Mouse (Mus musculus) kidney, postnatal 0 days (tissue): Measurements from ENCODE around the gene Agfg2. TPM values are rescaled to one million over a fixed set of nuclear protein-coding genes. Genes with fewer than 3 reads are reported as not detected.
"Not testable (repeated sequence)": the region's sequence is repeated elsewhere in the genome, so short reads cannot be mapped to it uniquely, and the experiment has no call there.

Source experiments
- ATAC-seq: fragments of 200-750 bp; cut with Nextera tagmentation; replicated peaks from 2 replicates; pipeline ENCODE4 v1.8.0; 2017; ENCODE audit warnings: low read depth, moderate number of reproducible peaks, moderate TSS enrichment, moderate library complexity; ENCODE audit not compliant: low FRiP score
- DNase-seq: peaks from one replicate; pipeline ENCODE4 v3.0.0-alpha.2; 2016; ENCODE audit warnings: low spot score
- H3K27ac ChIP-seq: fragments of 300-500 bp; sonication (generic); 2 replicates; pipeline ENCODE4 v1.5.1; 2014; ENCODE audit warnings: mild to moderate bottlenecking
- H3K27me3 ChIP-seq: fragments of 300-500 bp; sonication (generic); 2 replicates; pipeline ENCODE4 v1.6.1; 2014; ENCODE audit warnings: low read length, mixed read lengths; ENCODE audit not compliant: insufficient read depth
- H3K36me3 ChIP-seq: fragments of 300-500 bp; sonication (generic); 2 replicates; pipeline ENCODE4 v1.6.1; 2014; ENCODE audit warnings: low read length, mixed read lengths; ENCODE audit not compliant: insufficient read depth
- H3K4me1 ChIP-seq: fragments of 300-500 bp; sonication (generic); replicated peaks from 2 replicates; pipeline ENCODE4 v1.6.1; 2014; ENCODE audit warnings: antibody characterized with exemption, low read length, mixed read lengths; ENCODE audit not compliant: insufficient read depth
- H3K4me2 ChIP-seq: fragments of 300-500 bp; sonication (generic); 2 replicates; pipeline ENCODE4 v1.6.1; 2014; ENCODE audit warnings: mild to moderate bottlenecking, low read length, moderate library complexity, mixed read lengths
- H3K4me3 ChIP-seq: fragments of 300-500 bp; sonication (generic); replicated peaks from 2 replicates; pipeline ENCODE4 v1.5.1; 2014; ENCODE audit warnings: low read depth, low read length
- H3K9ac ChIP-seq: fragments of 300-500 bp; sonication (generic); 2 replicates; pipeline ENCODE4 v1.6.1; 2014; ENCODE audit warnings: low read depth, low read length
- H3K9me3 ChIP-seq: fragments of 300-500 bp; sonication (generic); replicated peaks from 2 replicates; pipeline ENCODE4 v1.6.1; 2016; ENCODE audit warnings: low read length, inconsistent platforms, mixed read lengths
- CTCF ChIP-seq: IDR thresholded peaks from 2 replicates; pipeline ENCODE4 v1.5.1; 2016; ENCODE audit warnings: antibody characterized with exemption, low read depth, mild to moderate bottlenecking, moderate library complexity
- WGBS: fragments of 180-500 bp; shearing (Covaris S2); extraction: QIAGEN DNeasy Blood & Tissue Kit; methylation state at CpG from one replicate; pipeline ENCODE4 v1.1.7; 2014; 5-methylcytosine and 5-hydroxymethylcytosine counted together
- polyA plus RNA-seq: library from polyadenylated mRNA; unstranded; fragments of >200 nt; fragmentation: Nextera tagmentation; extraction: Ambion mirVana; gene quantifications from 2 replicates; pipeline ENCODE4 v1.2.1, GENCODE M21; 2015

Gene Agfg2
- polyA plus RNA-seq, 1 experiment from 2014 or later: 20.8 TPM

DNA sequence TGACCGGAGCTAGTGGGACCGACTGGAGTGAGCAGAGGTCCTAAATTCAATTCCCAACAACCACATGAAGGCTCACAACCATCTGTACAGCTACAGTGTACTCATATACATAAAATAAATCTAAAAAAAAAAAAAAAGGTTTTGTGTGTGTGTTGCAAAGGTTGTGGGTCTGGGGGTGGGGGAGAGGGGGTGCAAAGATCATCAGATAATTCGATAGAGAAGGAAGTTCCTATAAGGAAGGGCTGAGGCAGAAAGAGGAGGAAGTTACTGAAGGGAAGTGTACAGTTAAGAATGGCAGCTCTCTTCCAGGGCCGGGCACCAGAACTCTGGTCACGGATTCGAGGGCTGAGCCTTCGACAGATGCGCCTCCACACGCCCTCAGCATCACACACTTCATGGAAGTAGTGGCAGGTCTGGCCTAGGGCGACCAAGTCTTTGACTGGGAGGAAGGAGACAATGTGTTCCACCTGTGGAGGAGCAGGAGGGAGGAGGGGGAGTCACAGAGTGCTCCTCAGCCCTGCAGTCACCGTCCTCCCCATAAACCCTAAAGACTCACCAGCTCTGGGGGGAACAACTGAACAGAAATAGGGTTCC, 60.5 kb downstream of the Agfg2 start:
- H3K36me3 ChIP-seq: no peaks in the 10 kb centered on the region
- no peak overlapping the region for H3K4me3 ChIP-seq
- TF ChIP-seq CTCF: no peak
- H3K9me3 ChIP-seq: no peaks in the 10 kb centered on the region
- WGBS: 81% methylated on average over 11 of the region's 11 CpGs
- no peak overlapping the region for H3K9ac ChIP-seq
- DNase-seq (no peak), ATAC-seq (no peak)
- no peaks in the 10 kb centered on the region for H3K4me1 ChIP-seq
- H3K4me2 ChIP-seq: no peak overlapping the region
- no peak overlapping the region for H3K27ac ChIP-seq
- H3K27me3 ChIP-seq: no peaks in the 10 kb centered on the region

DNA sequence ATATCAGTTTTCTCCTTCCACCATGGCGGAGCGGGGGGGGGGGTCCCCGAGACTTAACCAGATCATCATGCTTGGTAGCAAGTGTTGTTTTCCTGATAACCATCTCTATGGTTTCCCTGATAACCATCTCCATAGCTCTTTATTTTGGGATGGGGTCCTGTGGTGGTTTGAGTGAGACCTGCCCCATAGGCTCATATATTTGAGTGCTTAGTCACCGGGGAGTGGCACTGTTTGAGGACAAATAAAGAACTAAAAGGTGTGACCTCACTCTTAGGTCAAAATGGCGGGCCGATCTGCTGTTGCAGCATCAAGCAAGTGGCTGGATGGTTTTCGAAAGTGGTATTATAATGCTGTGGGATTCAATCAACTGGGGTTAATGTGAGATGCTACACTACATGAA, 69.2 kb downstream of the Agfg2 start:
- H3K4me2 ChIP-seq: no peak overlapping the region
- H3K9me3 ChIP-seq: no peaks in the 10 kb centered on the region
- no peaks in the 10 kb centered on the region for H3K36me3 ChIP-seq
- DNase-seq: no peak
- no peak for TF ChIP-seq CTCF
- no peak overlapping the region for H3K9ac ChIP-seq
- WGBS: 87% methylated on average over 7 of the region's 7 CpGs
- ATAC-seq: no peak
- no peak overlapping the region for H3K27ac ChIP-seq
- no peak overlapping the region for H3K4me3 ChIP-seq
- peaks cover 12% of the 10 kb centered on the region for H3K4me1 ChIP-seq
- no peaks in the 10 kb centered on the region for H3K27me3 ChIP-seq

- ATAC-seq, DNase-seq, H3K9ac ChIP-seq, H3K27me3 ChIP-seq, H3K27ac ChIP-seq, H3K4me3 ChIP-seq, H3K36me3 ChIP-seq, H3K9me3 ChIP-seq, H3K4me2 ChIP-seq: not testable (repeated sequence)
- TF ChIP-seq CTCF: 0 out of 2 replicates have a peak, but pooled peaks have one; percentile 28
- 93% methylated on average over 2 of the region's 2 CpGs for WGBS
- peaks cover 15% of the 10 kb centered on the region for H3K4me1 ChIP-seq
Measured at GRCm38 (mm10) chr5:137614921-137615320, 69.6 kb downstream of the Agfg2 start.

DNA sequence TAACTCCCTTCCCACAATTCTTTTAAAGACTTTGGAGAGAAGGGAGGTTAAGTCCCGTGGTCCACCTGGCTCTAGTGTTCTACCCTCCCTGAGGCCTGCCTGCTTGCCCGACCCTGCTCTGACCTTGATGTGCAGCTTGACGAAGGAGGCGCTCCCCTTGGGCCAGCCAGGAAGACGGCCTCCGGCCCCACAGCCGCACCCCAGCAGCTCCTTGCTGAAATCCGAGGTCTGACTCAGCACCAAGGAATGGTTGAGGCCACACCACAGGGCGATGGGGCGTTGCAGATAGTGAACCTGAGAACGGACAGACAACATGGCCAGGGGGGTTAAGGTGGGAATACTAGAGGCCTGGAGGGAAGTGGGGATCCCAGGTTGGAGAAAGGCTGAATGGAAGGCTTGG, 71.0 kb downstream of the Agfg2 start, which contains the start of gene Pcolce:
TSS of gene Pcolce (minus strand) at position 235 of the 400 bp plus-strand sequence.
- Histone ChIP-seq H3K36me3 (no peaks in the 10 kb centered on the region), H3K27ac (peak within 1 kb of the TSS; percentile 34; the same call in 1 of the 2 replicates), H3K4me1 (peaks cover 18% of the 10 kb centered on the region), H3K9me3 (no peaks in the 10 kb centered on the region), H3K4me2 (no peak within 1 kb of the TSS), H3K9ac (0 out of 2 replicates have a peak within 1 kb of the TSS, but pooled peaks have one; percentile 18), H3K27me3 (no peaks in the 10 kb centered on the region), H3K4me3 (no peak within 1 kb of the TSS)
- ATAC-seq: 0 out of 2 replicates have a peak, but pooled peaks have one; percentile 33
- peak; percentile 27 for DNase-seq
- WGBS: 29% methylated on average over 11 of the region's 11 CpGs
- no peak for TF ChIP-seq CTCF

GRCm38 (mm10) chr5:137613076-137613475, 71.5 kb downstream of the Agfg2 start:
- whole genome bisulfite sequencing: 69% methylated on average over 5 of the region's 5 CpGs
- no peaks in the 10 kb centered on the region for H3K27me3 ChIP-seq
- no peak overlapping the region for H3K4me3 ChIP-seq
- ATAC-seq (no peak), DNase-seq (no peak)
- no peak overlapping the region for H3K4me2 ChIP-seq
- peaks cover 22% of the 10 kb centered on the region for H3K4me1 ChIP-seq
- peak overlapping the region; percentile 34; the same call in 1 of the 2 replicates for H3K27ac ChIP-seq
- H3K9ac ChIP-seq: no peak overlapping the region
- H3K9me3 ChIP-seq: no peaks in the 10 kb centered on the region
- H3K36me3 ChIP-seq: no peaks in the 10 kb centered on the region
- no peak for TF ChIP-seq CTCF

- DNase-seq (peak; percentile 82), ATAC-seq (peak; percentile 51; the same call in 1 of the 2 replicates)
- Histone ChIP-seq H3K27ac (peak overlapping the region; percentile 94), H3K9ac (peak overlapping the region; percentile 56), H3K4me2 (peak overlapping the region; percentile 54), H3K27me3 (no peaks in the 10 kb centered on the region), H3K4me1 (peaks cover 23% of the 10 kb centered on the region), H3K9me3 (no peaks in the 10 kb centered on the region), H3K4me3 (peak overlapping the region; percentile 30), H3K36me3 (no peaks in the 10 kb centered on the region)
- WGBS: 11% methylated on average over 6 of the region's 6 CpGs
- TF ChIP-seq CTCF: no peak
Measured at GRCm38 (mm10) chr5:137611245-137611602, 73.3 kb downstream of the Agfg2 start.
